Comparison of ENCODE assay signal across 8 mouse cellular contexts in genomic region chr6:122825923-122826742, GRCm38 (mm10). TPM values are rescaled to one million over a fixed set of nuclear protein-coding genes. Genes with fewer than 3 reads are reported as not detected.
A peak's percentile ranks its signal among the peaks of the same experiment; 100 is the strongest.
DNase-seq lines count a peak whose midpoint lies in the region; ATAC-seq lines count a peak whose summit lies in the region.

No protein-coding gene starts in this region.

- H3K27ac ChIP-seq in hindbrain, embryonic 12.5 days = no peak overlapping the region

- H3K4me3 ChIP-seq in hindbrain, embryonic 12.5 days = peak overlapping the region; percentile 29

- 6% methylated on average over 29 of the region's 29 CpGs for WGBS in hindbrain, embryonic 12.5 days

- DNase-seq in NIH3T3 (ENCODE audit: low read depth) = peak; percentile 88
- DNase-seq in cerebellum, adult 9-11 months = peak; percentile 83
- peak; percentile 83 to 92 for DNase-seq in frontal cortex, adult 2 months (ENCODE audit: extremely low spot score in 1 of 2, low spot score in 1 of 2)
- peak; percentile 70 to 75 for DNase-seq in layer of hippocampus, postnatal 36 days
- peak; percentile 77 for DNase-seq in lung, postnatal 25 days (ENCODE audit: low spot score)
- DNase-seq in right cerebral cortex, adult 18-20 months = peak; percentile 94
- peak; percentile 55 to 75 for DNase-seq in urinary bladder, postnatal 36 days (ENCODE audit: low spot score in 2 of 2)

- H3K36me3 ChIP-seq in hindbrain, embryonic 12.5 days = peaks cover 8% of the 10 kb centered on the region; the same call in 1 of the 2 replicates

- peak; percentile 55 for ATAC-seq in hindbrain, embryonic 12.5 days (ENCODE audit: low FRiP score)

- peak overlapping the region; percentile 62 for H3K4me2 ChIP-seq in hindbrain, embryonic 12.5 days (replicated peaks)

- no peaks in the 10 kb centered on the region for H3K9me3 ChIP-seq in hindbrain, embryonic 12.5 days (replicated peaks)

- no peaks in the 10 kb centered on the region for H3K27me3 ChIP-seq in hindbrain, embryonic 12.5 days

- H3K4me1 ChIP-seq in hindbrain, embryonic 12.5 days = peaks cover 18% of the 10 kb centered on the region

- H3K9ac ChIP-seq in hindbrain, embryonic 12.5 days = peak overlapping the region; percentile 36

RNA-seq across cellular contexts. Expression of gene Foxj2, which starts 6.4 kb away (rescaled TPM):
- polyA plus RNA-seq in frontal cortex, adult 2 months (2012; rRNA removed) = 16.4 and 17.0 TPM in 2 replicates
- 6.1 and 6.9 TPM in 2 replicates for polyA plus RNA-seq in hindbrain, embryonic 12.5 days (2016; fragmentation: Nextera tagmentation; extraction: Ambion mirVana)
- total RNA-seq in layer of hippocampus, postnatal 36 days (2021) = 10 to 100 TPM; 26.5 to 30.3 TPM

RNA-seq across cellular contexts. Expression of gene Slc2a3, which starts 24.7 kb away (rescaled TPM):
- polyA plus RNA-seq in frontal cortex, adult 2 months (2012; rRNA removed) = 101 and 105 TPM in 2 replicates
- polyA plus RNA-seq in hindbrain, embryonic 12.5 days (2016; fragmentation: Nextera tagmentation; extraction: Ambion mirVana) = 24.7 and 25.3 TPM in 2 replicates
- 100 to 1,000 TPM; 110 to 121 TPM for total RNA-seq in layer of hippocampus, postnatal 36 days (2021)

RNA-seq across cellular contexts. Expression of gene C3ar1, which starts 29.8 kb away (rescaled TPM):
- polyA plus RNA-seq in frontal cortex, adult 2 months (2012; rRNA removed) = 1.0 and 1.6 TPM in 2 replicates
- polyA plus RNA-seq in hindbrain, embryonic 12.5 days (2016; fragmentation: Nextera tagmentation; extraction: Ambion mirVana) = 2.0 and 2.2 TPM in 2 replicates
- total RNA-seq in layer of hippocampus, postnatal 36 days (2021) = under 1 TPM; 0.47 to 0.63 TPM

RNA-seq across cellular contexts. Expression of gene Necap1, which starts 48.1 kb away (rescaled TPM):
- 134 and 142 TPM in 2 replicates for polyA plus RNA-seq in frontal cortex, adult 2 months (2012; rRNA removed)
- polyA plus RNA-seq in hindbrain, embryonic 12.5 days (2016; fragmentation: Nextera tagmentation; extraction: Ambion mirVana) = 85.2 and 87.1 TPM in 2 replicates
- 100 to 1,000 TPM; 205 to 211 TPM for total RNA-seq in layer of hippocampus, postnatal 36 days (2021)
